Mouse (Mus musculus) intestine, embryonic 15.5 days (tissue): ENCODE measurements around the gene 4931406C07Rik. TPM values are rescaled to one million over a fixed set of nuclear protein-coding genes. Genes with fewer than 3 reads are reported as not detected.
"Not testable (repeated sequence)": the region's sequence is repeated elsewhere in the genome, so short reads cannot be mapped to it uniquely, and the experiment has no call there.

Experiments
- ATAC-seq: fragments of 200-750 bp; cut with Nextera tagmentation; 2 replicates; pipeline ENCODE4 v1.8.0; 2017; ENCODE audit warnings: moderate TSS enrichment, moderate library complexity
- H3K27ac ChIP-seq: fragments of 300-500 bp; sonication (generic); 2 replicates; pipeline ENCODE4 v1.5.1; 2015; ENCODE audit warnings: mild to moderate bottlenecking, inconsistent platforms
- H3K27me3 ChIP-seq: fragments of 300-500 bp; sonication (generic); replicated peaks from 2 replicates; pipeline ENCODE4 v1.6.1; 2015; ENCODE audit warnings: inconsistent platforms
- H3K36me3 ChIP-seq: fragments of 300-500 bp; sonication (generic); 2 replicates; pipeline ENCODE4 v1.6.1; 2015; ENCODE audit warnings: inconsistent platforms
- H3K4me1 ChIP-seq: fragments of 300-500 bp; sonication (generic); replicated peaks from 2 replicates; pipeline ENCODE4 v1.6.1; 2015; ENCODE audit warnings: inconsistent platforms
- H3K4me2 ChIP-seq: fragments of 300-500 bp; sonication (generic); replicated peaks from 2 replicates; pipeline ENCODE4 v1.6.1; 2015; ENCODE audit warnings: mild to moderate bottlenecking, inconsistent platforms
- H3K4me3 ChIP-seq: fragments of 300-500 bp; sonication (generic); replicated peaks from 2 replicates; pipeline ENCODE4 v1.5.1; 2015; ENCODE audit warnings: inconsistent platforms
- H3K9ac ChIP-seq: fragments of 300-500 bp; sonication (generic); 2 replicates; pipeline ENCODE4 v1.6.1; 2015; ENCODE audit warnings: inconsistent platforms
- H3K9me3 ChIP-seq: fragments of 300-500 bp; sonication (generic); 2 replicates; pipeline ENCODE4 v1.6.1; 2016; ENCODE audit warnings: inconsistent platforms
- WGBS: fragments of 180-500 bp; shearing (Covaris S2); methylation state at CpG from one replicate; pipeline ENCODE4 v1.1.7; 2015; 5-methylcytosine and 5-hydroxymethylcytosine counted together
- polyA plus RNA-seq: library from polyadenylated mRNA; unstranded; fragments of >200 nt; fragmentation: Nextera tagmentation; extraction: Ambion mirVana; gene quantifications from 2 replicates; pipeline ENCODE4 v1.2.1, GENCODE M21; 2015

The 4931406C07Rik gene
- polyA plus RNA-seq, 1 experiment from 2014 or later: 9.6 TPM

- ATAC-seq: no peak
- peaks cover 24% of the 10 kb centered on the region for H3K36me3 ChIP-seq
- no peak overlapping the region for H3K9ac ChIP-seq
- H3K27me3 ChIP-seq: no peaks in the 10 kb centered on the region
- no peaks in the 10 kb centered on the region for H3K9me3 ChIP-seq
- peaks cover 11% of the 10 kb centered on the region; the same call in 1 of the 2 replicates for H3K4me1 ChIP-seq
- H3K4me3 ChIP-seq: no peak overlapping the region
- WGBS: 36% methylated on average over 2 of the region's 2 CpGs
- no peak overlapping the region for H3K27ac ChIP-seq
- peak overlapping the region; percentile 52 for H3K4me2 ChIP-seq
Measured at GRCm38 (mm10) chr9:15308254-15308653, 2.0 kb upstream of the 4931406C07Rik start.

GRCm38 (mm10) chr9:15307257-15307656, 1.0 kb upstream of the 4931406C07Rik start:
- peak overlapping the region; percentile 52 for H3K4me2 ChIP-seq
- H3K27ac ChIP-seq: no peak overlapping the region
- peak overlapping the region; percentile 99 for H3K9ac ChIP-seq
- no peaks in the 10 kb centered on the region for H3K27me3 ChIP-seq
- H3K9me3 ChIP-seq: no peaks in the 10 kb centered on the region
- peaks cover 11% of the 10 kb centered on the region; the same call in 1 of the 2 replicates for H3K4me1 ChIP-seq
- H3K36me3 ChIP-seq: peaks cover 19% of the 10 kb centered on the region; the same call in 1 of the 2 replicates
- WGBS: 10% methylated on average over 6 of the region's 6 CpGs
- peak overlapping the region; percentile 90 for H3K4me3 ChIP-seq
- no peak for ATAC-seq

- Histone ChIP-seq H3K27ac (peak within 1 kb of the TSS; percentile 95), H3K9me3 (no peaks in the 10 kb centered on the region), H3K4me2 (peak within 1 kb of the TSS; percentile 52), H3K27me3 (no peaks in the 10 kb centered on the region), H3K4me3 (peak within 1 kb of the TSS; percentile 90), H3K4me1 (peaks cover 11% of the 10 kb centered on the region; the same call in 1 of the 2 replicates), H3K9ac (peak within 1 kb of the TSS; percentile 99), H3K36me3 (peaks cover 13% of the 10 kb centered on the region; the same call in 1 of the 2 replicates)
- peak; percentile 96 for ATAC-seq
- 12% methylated on average over 45 of the region's 45 CpGs for WGBS
Measured at GRCm38 (mm10) chr9:15305503-15306397, 498 bp downstream of the 4931406C07Rik start, which contains the start of gene Taf1d. TSS of gene Taf1d (plus strand) at chr9:15306214.

- Histone ChIP-seq H3K36me3 (no peaks in the 10 kb centered on the region), H3K4me2 (no peak overlapping the region), H3K27ac (no peak overlapping the region), H3K4me1 (peaks cover 7% of the 10 kb centered on the region; the same call in 1 of the 2 replicates), H3K9ac (no peak overlapping the region), H3K9me3 (no peaks in the 10 kb centered on the region), H3K27me3 (no peaks in the 10 kb centered on the region), H3K4me3 (no peak overlapping the region)
- no peak for ATAC-seq
- WGBS: 81% methylated on average over 2 of the region's 2 CpGs
Measured at GRCm38 (mm10) chr9:15302881-15303280, 3.4 kb downstream of the 4931406C07Rik start.

- ATAC-seq, H3K9ac ChIP-seq, H3K4me3 ChIP-seq, H3K27ac ChIP-seq, H3K4me2 ChIP-seq, H3K9me3 ChIP-seq, H3K36me3 ChIP-seq, H3K4me1 ChIP-seq, H3K27me3 ChIP-seq: not testable (repeated sequence)
- WGBS: 76% methylated on average over 6 of the region's 6 CpGs
Measured at GRCm38 (mm10) chr9:15302006-15302405, 4.2 kb downstream of the 4931406C07Rik start.

GRCm38 (mm10) chr9:15301399-15301798, 4.8 kb downstream of the 4931406C07Rik start:
- Histone ChIP-seq H3K27ac (peak overlapping the region; percentile 67), H3K9me3 (no peaks in the 10 kb centered on the region), H3K4me3 (no peak overlapping the region), H3K36me3 (no peaks in the 10 kb centered on the region), H3K9ac (peak overlapping the region; percentile 3; the same call in 1 of the 2 replicates), H3K4me2 (peak overlapping the region; percentile 33), H3K27me3 (no peaks in the 10 kb centered on the region), H3K4me1 (no peaks in the 10 kb centered on the region)
- peak; percentile 68 for ATAC-seq
- 29% methylated on average over 6 of the region's 6 CpGs for WGBS

- H3K27me3 ChIP-seq: no peaks in the 10 kb centered on the region
- no peak overlapping the region for H3K4me2 ChIP-seq
- H3K9ac ChIP-seq: no peak overlapping the region
- H3K4me3 ChIP-seq: no peak overlapping the region
- 89% methylated on average over 5 of the region's 5 CpGs for WGBS
- no peaks in the 10 kb centered on the region for H3K9me3 ChIP-seq
- no peak overlapping the region for H3K27ac ChIP-seq
- no peak for ATAC-seq
- H3K36me3 ChIP-seq: no peaks in the 10 kb centered on the region
- H3K4me1 ChIP-seq: no peaks in the 10 kb centered on the region
Measured at GRCm38 (mm10) chr9:15300056-15300455, 6.2 kb downstream of the 4931406C07Rik start.

- no peaks in the 10 kb centered on the region for H3K27me3 ChIP-seq
- no peak for ATAC-seq
- no peak overlapping the region for H3K4me2 ChIP-seq
- no peak overlapping the region for H3K27ac ChIP-seq
- H3K9ac ChIP-seq: no peak overlapping the region
- no peaks in the 10 kb centered on the region for H3K36me3 ChIP-seq
- no peak overlapping the region for H3K4me3 ChIP-seq
- 19% methylated on average over 2 of the region's 2 CpGs for WGBS
- no peaks in the 10 kb centered on the region for H3K9me3 ChIP-seq
- H3K4me1 ChIP-seq: no peaks in the 10 kb centered on the region
Measured at GRCm38 (mm10) chr9:15298451-15298850, 7.8 kb downstream of the 4931406C07Rik start.

- no peak for ATAC-seq
Measured at GRCm38 (mm10) chr9:15297112-15297511, 9.1 kb downstream of the 4931406C07Rik start.

GRCm38 (mm10) chr9:15289251-15289650, 17.0 kb downstream of the 4931406C07Rik start:
- Histone ChIP-seq H3K4me2 (no peak overlapping the region), H3K9me3 (no peaks in the 10 kb centered on the region), H3K27me3 (no peaks in the 10 kb centered on the region), H3K9ac (no peak overlapping the region), H3K4me1 (no peaks in the 10 kb centered on the region), H3K36me3 (no peaks in the 10 kb centered on the region), H3K27ac (no peak overlapping the region), H3K4me3 (no peak overlapping the region)
- no peak for ATAC-seq
- 85% methylated on average over 6 of the region's 6 CpGs for WGBS

More at GRCm38 (mm10) chr9:15297112-15297511, 9.1 kb downstream of the 4931406C07Rik start:
- Histone ChIP-seq H3K4me2 (no peak overlapping the region), H3K4me3 (no peak overlapping the region), H3K27me3 (no peaks in the 10 kb centered on the region), H3K4me1 (no peaks in the 10 kb centered on the region), H3K27ac (no peak overlapping the region), H3K9ac (no peak overlapping the region), H3K36me3 (no peaks in the 10 kb centered on the region), H3K9me3 (no peaks in the 10 kb centered on the region)
- 87% methylated on average over 7 of the region's 7 CpGs for whole genome bisulfite sequencing

- Histone ChIP-seq H3K4me3 (no peak overlapping the region), H3K9ac (no peak overlapping the region), H3K27me3 (no peaks in the 10 kb centered on the region), H3K27ac (no peak overlapping the region), H3K4me1 (no peaks in the 10 kb centered on the region), H3K9me3 (no peaks in the 10 kb centered on the region), H3K36me3 (no peaks in the 10 kb centered on the region), H3K4me2 (no peak overlapping the region)
- 90% methylated on average over 3 of the region's 3 CpGs for WGBS
- no peak for ATAC-seq
Measured at GRCm38 (mm10) chr9:15288402-15288801, 17.8 kb downstream of the 4931406C07Rik start.

- H3K4me1 ChIP-seq: no peaks in the 10 kb centered on the region
- no peaks in the 10 kb centered on the region for H3K36me3 ChIP-seq
- no peak for ATAC-seq
- no peak overlapping the region for H3K27ac ChIP-seq
- no peak overlapping the region for H3K4me2 ChIP-seq
- no peaks in the 10 kb centered on the region for H3K27me3 ChIP-seq
- no peak overlapping the region for H3K4me3 ChIP-seq
- 67% methylated on average over 6 of the region's 6 CpGs for WGBS
- no peaks in the 10 kb centered on the region for H3K9me3 ChIP-seq
- no peak overlapping the region for H3K9ac ChIP-seq
Measured at GRCm38 (mm10) chr9:15287846-15288245, 18.4 kb downstream of the 4931406C07Rik start.
